Mouse (Mus musculus) G1E-ER4 (cell line): Measurements from ENCODE around the gene Slc10a7. TPM values are rescaled to one million over a fixed set of nuclear protein-coding genes. Genes with fewer than 3 reads are reported as not detected.

Experiments used
- GATA1 ChIP-seq: IDR thresholded peaks from one replicate; pipeline ENCODE4 v1.8.0; 2012; ENCODE audit warnings: low read length, inconsistent platforms
- polyA plus RNA-seq: library from polyadenylated mRNA; stranded (reverse); fragments of >175 nt; gene quantifications from 2 replicates; pipeline ENCODE4 v1.2.3, GENCODE M21; 2012

Slc10a7 gene
- polyA plus RNA-seq, 1 experiment, result 5.8 TPM

- TF ChIP-seq GATA1, result no peak
Observed at GRCm38 (mm10) chr8:78734721-78735517, 225.8 kb downstream of the Slc10a7 start.

DNA sequence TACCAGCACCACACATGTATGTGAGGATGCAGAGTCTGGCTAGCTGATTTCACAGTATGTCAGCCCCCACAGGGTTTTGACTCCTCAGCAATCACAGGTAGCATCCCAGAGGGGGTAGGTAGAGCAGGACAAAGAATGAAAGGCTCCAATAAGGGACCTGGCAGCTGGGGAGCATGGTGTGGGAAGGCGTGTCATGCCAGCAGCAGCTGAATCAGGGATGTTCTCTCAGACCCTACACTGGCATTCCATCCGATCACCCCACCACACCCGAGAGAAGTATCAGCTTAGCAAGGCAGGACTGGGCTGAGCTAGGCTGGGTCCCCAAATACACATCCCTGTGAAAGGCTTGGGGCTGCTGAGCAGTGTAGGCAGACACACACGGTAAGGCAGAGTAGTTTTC is 229.2 kb downstream of the Slc10a7 start:
- TF ChIP-seq GATA1, result no peak

- TF ChIP-seq GATA1, result no peak
Observed at GRCm38 (mm10) chr8:78740936-78741335, 231.8 kb downstream of the Slc10a7 start.

GRCm38 (mm10) chr8:78741496-78741895 is 232.3 kb downstream of the Slc10a7 start:
- TF ChIP-seq GATA1, result no peak

DNA sequence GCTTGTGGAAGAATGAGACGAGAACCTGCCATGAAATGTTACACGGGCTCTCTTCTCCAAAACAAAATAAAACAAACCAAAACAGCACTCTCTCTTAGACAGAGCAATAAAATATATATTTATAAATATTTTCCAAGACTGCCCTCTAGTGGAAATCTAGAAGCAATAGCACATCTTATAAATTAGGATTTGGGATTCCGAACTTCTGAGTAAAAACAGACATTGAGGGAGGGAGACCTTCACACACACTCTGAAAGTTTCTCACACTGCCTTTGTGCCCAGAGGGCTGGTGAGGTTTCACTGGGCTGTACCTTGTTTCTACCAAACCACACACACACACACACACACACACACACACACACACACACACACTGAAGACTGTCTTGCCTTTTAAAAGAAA is 232.8 kb downstream of the Slc10a7 start:
- TF ChIP-seq GATA1, result no peak

GRCm38 (mm10) chr8:78742453-78742852 is 233.3 kb downstream of the Slc10a7 start:
- no peak for TF ChIP-seq GATA1

- no peak for TF ChIP-seq GATA1
Observed at GRCm38 (mm10) chr8:78747052-78747451, 237.9 kb downstream of the Slc10a7 start.

- TF ChIP-seq GATA1, result no peak
Observed at GRCm38 (mm10) chr8:78748701-78749100, 239.6 kb downstream of the Slc10a7 start.

DNA sequence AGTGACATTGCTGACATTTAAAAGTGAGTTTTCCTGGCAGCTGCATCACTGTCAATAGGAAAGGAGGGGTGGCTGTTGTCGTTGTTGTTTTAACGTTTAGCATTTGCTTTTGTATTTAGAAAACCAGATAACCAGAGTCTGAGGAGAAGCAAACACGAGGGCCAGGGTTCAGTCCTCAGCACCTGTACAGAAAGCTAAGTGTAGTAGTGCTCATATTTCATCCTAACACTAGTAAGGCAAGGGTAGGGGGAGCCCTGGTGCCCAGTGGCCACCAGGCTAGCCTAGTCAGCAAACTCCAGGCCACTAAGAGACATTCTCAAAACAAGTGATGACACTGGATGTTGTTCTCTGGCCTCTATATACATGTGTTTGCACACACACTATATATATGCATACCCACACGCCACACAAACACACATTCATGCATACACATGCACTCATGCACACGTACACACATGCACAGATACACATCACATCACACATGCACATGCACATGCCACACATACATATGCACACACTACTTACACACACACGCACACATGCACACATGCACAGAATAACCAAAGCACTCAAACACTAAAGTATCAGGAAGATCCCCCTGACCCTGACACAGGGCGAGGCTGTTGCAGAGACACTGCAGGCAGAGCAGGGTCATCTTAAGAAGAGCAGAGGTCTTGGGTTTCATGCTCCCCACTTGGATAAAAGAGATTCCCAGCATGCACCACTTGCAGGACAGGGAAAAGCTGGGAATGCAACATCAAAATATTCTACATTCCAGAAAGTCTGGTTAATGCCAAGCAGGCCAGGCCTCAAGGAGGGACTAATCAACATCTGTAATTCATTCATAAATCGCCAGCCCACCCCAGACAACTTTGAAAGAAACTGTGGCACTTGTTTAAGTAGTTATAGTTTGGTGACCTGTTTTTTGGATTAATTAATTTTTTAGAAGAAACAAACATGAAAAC is 241.0 kb downstream of the Slc10a7 start:
- no peak for TF ChIP-seq GATA1

DNA sequence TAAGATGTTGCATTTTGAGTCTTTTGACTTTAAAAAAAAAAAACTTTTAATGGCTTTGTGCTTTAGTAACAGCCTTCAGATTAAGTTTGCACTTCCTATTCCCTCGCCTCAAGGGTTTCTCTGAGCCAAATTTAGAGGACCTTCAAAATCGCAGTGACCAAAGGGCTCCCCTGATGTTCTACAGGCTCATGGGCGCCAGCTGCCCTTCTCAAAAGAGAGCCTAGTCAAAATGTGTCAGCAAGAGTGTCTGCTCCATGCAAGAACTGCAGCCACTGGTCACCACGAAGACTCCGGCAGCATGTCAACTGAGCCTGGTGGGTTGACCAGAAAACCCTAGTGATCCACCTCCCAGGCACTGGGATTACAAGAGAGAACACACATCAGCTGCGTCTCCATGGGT is 242.0 kb downstream of the Slc10a7 start:
- no peak for TF ChIP-seq GATA1

GRCm38 (mm10) chr8:78754986-78755385 is 245.8 kb downstream of the Slc10a7 start:
- no peak for TF ChIP-seq GATA1

DNA sequence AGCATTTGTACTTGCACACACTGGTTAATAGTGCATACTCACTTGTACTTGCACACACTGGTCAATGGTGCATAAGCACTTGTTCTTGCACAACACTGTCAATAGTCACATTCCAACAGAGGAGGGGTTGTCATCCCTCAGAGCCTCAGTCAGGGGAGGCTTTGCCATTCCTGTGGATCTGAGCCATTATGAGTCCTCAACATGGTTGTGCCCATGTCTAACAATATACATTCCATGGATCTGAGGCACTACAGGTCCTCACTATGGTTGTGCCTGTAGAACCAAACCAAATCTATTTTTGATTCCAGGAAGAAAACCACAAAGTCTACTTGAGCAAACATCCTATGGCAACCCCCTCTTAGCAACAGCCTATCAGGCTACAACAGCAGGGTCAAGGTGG is 250.0 kb downstream of the Slc10a7 start:
- no peak for TF ChIP-seq GATA1

GRCm38 (mm10) chr8:78764976-78765375 is 255.8 kb downstream of the Slc10a7 start:
- no peak for TF ChIP-seq GATA1

- no peak for TF ChIP-seq GATA1
Observed at GRCm38 (mm10) chr8:78765556-78765955, 256.4 kb downstream of the Slc10a7 start.

DNA sequence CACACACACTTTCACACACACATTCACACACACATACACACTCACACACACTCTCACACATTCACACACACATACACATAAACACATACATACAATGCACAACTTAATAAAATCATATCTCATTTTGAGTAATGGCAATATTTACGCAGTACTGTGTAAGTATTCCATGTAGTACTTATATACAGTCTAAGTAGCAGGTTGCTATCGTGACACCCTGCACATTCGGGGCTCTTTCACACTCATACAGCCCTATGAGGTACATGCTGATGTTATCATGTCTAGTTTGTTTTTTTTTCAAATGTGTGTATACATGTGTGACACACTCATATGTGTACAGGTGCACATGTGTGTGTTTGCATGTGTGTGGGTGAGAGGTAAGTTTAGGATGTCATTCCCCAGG is 261.4 kb downstream of the Slc10a7 start:
- TF ChIP-seq GATA1, result no peak

GRCm38 (mm10) chr8:78771256-78771655 is 262.1 kb downstream of the Slc10a7 start:
- no peak for TF ChIP-seq GATA1

GRCm38 (mm10) chr8:78776816-78777215 is 267.7 kb downstream of the Slc10a7 start:
- TF ChIP-seq GATA1, result no peak

Other genes starting within 250 kb of the Slc10a7 start
- gene Pou4f2, start 72.7 kb upstream of the Slc10a7 start, polyA plus RNA-seq, result not detected in 2 replicates
- 176 and 215 TPM in 2 replicates for gene Rbmxl1, start 448 bp upstream of the Slc10a7 start, polyA plus RNA-seq